Mouse (Mus musculus) MEL (cell line): ENCODE results near the gene Fcgr3.

ENCODE experiments used
- CTCF ChIP-seq, 3 experiments: IDR thresholded peaks in 2 of 3; conservative IDR thresholded peaks in 1 of 3; 2 replicates each; pipeline ENCODE4 v1.5.1; 2011 to 2012; ENCODE audit warnings: low read length in 3 of 3, low read depth in 2 of 3, mild to moderate bottlenecking in 2 of 3, improper control_type of control experiment in 1 of 3, inconsistent platforms in 1 of 3, mixed read lengths in 1 of 3, moderate library complexity in 1 of 3; ENCODE audit not compliant: control insufficient read depth in 1 of 3, insufficient read depth in 1 of 3, poor library complexity in 1 of 3, severe bottlenecking in 1 of 3
- POLR2A ChIP-seq, 2 experiments: IDR thresholded peaks; 2 replicates each; pipeline ENCODE4 v1.6.1; 2011 to 2012; ENCODE audit warnings: low read length in 2 of 2, mild to moderate bottlenecking in 2 of 2, control low read depth in 1 of 2, improper control_type of control experiment in 1 of 2, low read depth in 1 of 2, moderate library complexity in 1 of 2; ENCODE audit not compliant: control insufficient read depth in 1 of 2, insufficient read depth in 1 of 2, poor library complexity in 1 of 2
- POLR2AphosphoS2 ChIP-seq: IDR thresholded peaks from 2 replicates; pipeline ENCODE4 v1.6.1; 2011; ENCODE audit warnings: low read length, improper control_type of control experiment

DNA sequence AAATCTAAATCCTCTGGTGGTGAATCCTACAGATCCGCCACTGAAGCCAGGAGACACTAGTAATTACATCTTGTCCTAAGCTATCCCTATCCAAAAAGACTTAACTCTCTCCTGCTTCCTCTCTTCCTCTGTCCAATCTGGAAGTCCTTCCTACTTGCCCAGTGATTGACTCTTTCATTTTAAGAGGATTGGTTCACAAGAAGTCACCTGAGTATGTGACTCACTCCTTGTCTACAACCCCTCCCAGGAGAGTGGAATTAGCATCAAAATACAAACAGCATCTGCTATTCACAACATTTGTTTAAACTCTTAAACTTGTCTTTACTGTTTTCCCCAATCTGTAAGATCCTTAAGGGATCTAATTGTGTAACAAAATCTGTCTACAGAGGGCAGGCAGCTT, 25.2 kb upstream of the Fcgr3 start:
- TF ChIP-seq CTCF (IDR thresholded peaks at IDR 0.05 in 2 of 3, conservative IDR thresholded peaks at IDR 0.05 in 1 of 3; ENCODE audit: control insufficient read depth in 1 of 3, insufficient read depth in 1 of 3, low read depth in 2 of 3, low read length in 3 of 3, poor library complexity in 1 of 3, severe bottlenecking in 1 of 3) (no peak), POLR2A (IDR thresholded peaks at IDR 0.05; ENCODE audit: control insufficient read depth in 1 of 2, insufficient read depth in 1 of 2, low read depth in 1 of 2, low read length in 2 of 2, poor library complexity in 1 of 2) (no peak), POLR2AphosphoS2 (no peak)
